Mouse (Mus musculus): ENCODE results near the gene 4930432M17Rik.

Gene 4930432M17Rik

GRCm38 (mm10) chr3:121707106-121707505 lies 36.5 kb downstream of the 4930432M17Rik start:
- DNase-seq (ENCODE audit: low read depth, low spot score), result no peak

- DNase-seq (ENCODE audit: low read depth, low spot score), result no peak
Observed at GRCm38 (mm10) chr3:121710894-121711531, 40.5 kb downstream of the 4930432M17Rik start.

GRCm38 (mm10) chr3:121712222-121712621 lies 41.7 kb downstream of the 4930432M17Rik start:
- DNase-seq (ENCODE audit: low read depth, low spot score), result no peak

- no peak for DNase-seq (ENCODE audit: low read depth, low spot score)
Observed at GRCm38 (mm10) chr3:121713151-121713701, 42.7 kb downstream of the 4930432M17Rik start.

GRCm38 (mm10) chr3:121713816-121714215 lies 43.3 kb downstream of the 4930432M17Rik start:
- no peak for DNase-seq (ENCODE audit: low read depth, low spot score)

GRCm38 (mm10) chr3:121714461-121714860 lies 43.9 kb downstream of the 4930432M17Rik start:
- DNase-seq (ENCODE audit: low read depth, low spot score), result no peak

- no peak for DNase-seq (ENCODE audit: low read depth, low spot score)
Observed at GRCm38 (mm10) chr3:121715336-121715735, 44.8 kb downstream of the 4930432M17Rik start.

GRCm38 (mm10) chr3:121715741-121716459 lies 45.3 kb downstream of the 4930432M17Rik start:
- no peak for DNase-seq (ENCODE audit: low read depth, low spot score)

GRCm38 (mm10) chr3:121716480-121716879 lies 45.9 kb downstream of the 4930432M17Rik start:
- no peak for DNase-seq (ENCODE audit: low read depth, low spot score)

- DNase-seq (ENCODE audit: low read depth, low spot score), result no peak
Observed at GRCm38 (mm10) chr3:121718679-121719078, 48.1 kb downstream of the 4930432M17Rik start.

- no peak for DNase-seq (ENCODE audit: low read depth, low spot score)
Observed at GRCm38 (mm10) chr3:121719701-121720100, 49.1 kb downstream of the 4930432M17Rik start.

GRCm38 (mm10) chr3:121720801-121721690 lies 50.5 kb downstream of the 4930432M17Rik start:
- DNase-seq (ENCODE audit: low read depth, low spot score), result no peak

- DNase-seq (ENCODE audit: low read depth, low spot score), result no peak
Observed at GRCm38 (mm10) chr3:121721691-121722070, 51.1 kb downstream of the 4930432M17Rik start.

- DNase-seq (ENCODE audit: low read depth, low spot score), result no peak
Observed at GRCm38 (mm10) chr3:121722971-121723844, 52.6 kb downstream of the 4930432M17Rik start, which contains the start of gene F3. F3 (plus strand) TSS chr3:121723537.

GRCm38 (mm10) chr3:121723968-121724524 lies 53.5 kb downstream of the 4930432M17Rik start:
- no peak for DNase-seq (ENCODE audit: low read depth, low spot score)

- DNase-seq (ENCODE audit: low read depth, low spot score), result no peak
Observed at GRCm38 (mm10) chr3:121724553-121724952, 54.0 kb downstream of the 4930432M17Rik start.

- DNase-seq (ENCODE audit: low read depth, low spot score), result no peak
Observed at GRCm38 (mm10) chr3:121725651-121726050, 55.1 kb downstream of the 4930432M17Rik start.

GRCm38 (mm10) chr3:121729678-121730077 lies 59.1 kb downstream of the 4930432M17Rik start:
- DNase-seq (ENCODE audit: low read depth, low spot score), result no peak

Measured in c-Kit-negative CD71-positive TER-119-positive erythroid progenitor cells, embryonic 14.5 days (primary cell).